Mouse (Mus musculus) ES-CJ7 (cell line): ENCODE measurements around the gene Ermap.

Source experiments
- DNase-seq: peaks from one replicate; pipeline ENCODE4 v3.0.0; 2011; ENCODE audit warnings: low read depth, low spot score

Ermap gene

DNA sequence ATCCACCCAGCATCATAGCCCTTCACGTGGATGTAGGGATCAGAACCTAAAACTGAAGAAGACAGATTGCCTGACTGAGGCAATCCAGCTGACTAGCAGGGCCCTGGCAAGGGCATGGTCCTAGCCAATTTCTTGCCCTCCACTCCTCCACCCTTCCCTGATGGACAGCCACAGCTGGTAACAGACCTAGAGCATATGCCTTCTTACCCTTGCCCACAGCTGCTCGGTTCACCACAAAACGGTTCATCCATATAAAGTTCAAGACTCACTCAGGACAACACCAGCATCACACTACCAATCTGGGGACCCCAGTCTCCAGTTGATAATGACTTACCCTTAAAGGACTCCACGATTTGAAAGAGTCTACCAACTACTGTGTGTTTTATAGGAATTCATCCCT, 4.0 kb downstream of the Ermap start:
- DNase-seq, result no peak

DNA sequence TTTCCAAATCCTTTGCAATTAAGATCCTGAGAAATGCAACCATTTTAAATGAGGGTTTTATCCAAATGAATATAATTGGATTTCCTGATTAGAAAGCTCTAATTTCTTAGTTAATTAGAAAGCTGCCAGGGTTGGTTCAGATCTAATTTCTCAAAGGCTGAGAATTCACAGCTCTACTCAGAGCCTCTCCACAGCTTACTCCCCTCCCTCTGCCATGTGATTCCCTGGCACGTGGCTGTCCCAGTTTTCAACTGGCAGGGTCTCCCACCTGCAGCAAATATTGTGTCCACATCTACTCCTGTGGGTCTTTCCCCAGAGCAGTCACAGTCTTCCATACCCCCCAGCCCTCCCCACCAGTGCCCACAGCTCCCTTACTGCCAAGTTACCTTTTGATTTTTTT, 6.3 kb downstream of the Ermap start:
- no peak for DNase-seq

DNA sequence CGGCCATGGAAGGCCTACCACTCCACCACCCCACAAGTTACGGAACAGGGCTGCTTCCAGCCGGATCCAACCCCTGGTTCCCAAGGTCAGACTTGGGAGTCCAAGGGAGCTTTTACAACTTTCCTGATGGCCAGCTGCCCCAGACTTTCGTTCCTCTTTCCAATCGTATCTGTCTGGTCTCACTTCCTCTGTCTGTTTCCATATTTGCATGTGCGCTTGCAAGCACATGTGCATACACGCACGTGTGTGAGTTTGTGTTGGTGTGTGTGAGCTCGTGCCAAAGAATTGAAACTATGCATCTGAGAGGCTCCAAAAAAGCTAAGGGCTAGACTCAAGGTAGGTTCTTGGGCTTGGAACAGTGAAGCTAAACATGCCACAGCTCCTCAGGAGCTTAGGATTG, 8.4 kb downstream of the Ermap start:
- no peak for DNase-seq

DNA sequence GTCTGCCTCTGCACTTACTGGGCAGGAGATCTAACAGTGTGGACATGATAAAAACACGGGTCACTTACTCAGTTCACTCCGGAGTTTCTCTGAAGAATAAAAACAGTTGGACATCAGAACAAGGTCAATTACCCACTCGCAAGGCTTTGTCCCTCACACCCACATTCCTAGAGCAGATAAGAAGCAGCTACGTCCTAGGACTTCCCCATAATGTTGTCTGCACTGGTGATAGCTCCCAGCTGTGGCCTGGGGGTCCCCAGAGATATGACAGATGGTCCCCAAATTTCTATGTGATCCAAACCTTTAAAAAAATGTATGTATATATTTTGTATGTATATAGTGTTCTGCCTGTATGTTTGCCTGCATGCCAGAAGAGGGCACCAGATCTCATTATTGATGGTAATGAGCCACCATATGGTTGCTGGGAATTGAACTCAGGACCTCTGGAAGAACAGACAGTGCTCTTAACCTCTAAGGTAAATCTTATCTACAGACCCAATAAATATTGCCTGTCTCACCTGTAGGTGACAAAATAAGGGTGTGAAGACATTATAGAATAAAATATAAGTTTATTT, 9.6 kb downstream of the Ermap start:
- no peak for DNase-seq

DNA sequence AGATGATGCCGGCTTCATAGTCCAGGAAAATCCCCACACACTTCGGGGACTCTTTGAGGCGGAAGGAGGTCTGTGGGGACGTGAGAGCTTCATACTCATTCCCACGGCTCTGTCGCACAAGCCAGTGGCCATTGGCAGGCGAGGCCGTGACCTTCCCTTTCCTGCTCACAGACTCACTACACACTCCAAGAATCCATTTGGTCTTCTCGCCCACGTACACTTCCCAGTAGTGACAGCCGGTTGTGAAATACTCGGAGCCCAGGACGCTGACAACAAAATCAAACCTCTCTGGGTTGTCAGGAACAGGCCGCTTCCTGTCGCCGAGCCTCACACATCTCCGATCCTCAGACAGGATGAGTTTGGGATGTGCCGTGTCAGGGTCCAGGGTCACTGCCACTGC, 11.5 kb downstream of the Ermap start:
- no peak for DNase-seq

DNA sequence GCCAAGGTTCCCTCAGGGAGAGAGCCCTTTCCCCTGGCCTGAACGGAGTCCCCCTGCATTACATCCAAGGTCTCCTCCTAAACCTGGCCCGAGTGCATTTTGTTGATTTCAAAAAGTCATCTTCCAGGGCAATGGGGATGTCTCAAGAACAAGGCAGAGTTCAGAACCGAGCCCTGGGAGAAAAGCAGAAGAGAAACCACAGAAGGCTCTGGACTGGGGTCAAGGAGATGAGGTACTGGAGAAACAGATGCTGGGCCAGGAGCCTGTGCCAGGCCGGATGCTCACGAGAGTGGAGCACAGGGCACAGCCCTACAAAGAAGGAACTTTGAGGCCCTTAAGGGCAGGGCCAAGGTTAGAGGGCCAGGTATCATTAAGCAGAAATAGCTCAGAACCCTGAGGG, 12.1 kb downstream of the Ermap start:
- no peak for DNase-seq

DNA sequence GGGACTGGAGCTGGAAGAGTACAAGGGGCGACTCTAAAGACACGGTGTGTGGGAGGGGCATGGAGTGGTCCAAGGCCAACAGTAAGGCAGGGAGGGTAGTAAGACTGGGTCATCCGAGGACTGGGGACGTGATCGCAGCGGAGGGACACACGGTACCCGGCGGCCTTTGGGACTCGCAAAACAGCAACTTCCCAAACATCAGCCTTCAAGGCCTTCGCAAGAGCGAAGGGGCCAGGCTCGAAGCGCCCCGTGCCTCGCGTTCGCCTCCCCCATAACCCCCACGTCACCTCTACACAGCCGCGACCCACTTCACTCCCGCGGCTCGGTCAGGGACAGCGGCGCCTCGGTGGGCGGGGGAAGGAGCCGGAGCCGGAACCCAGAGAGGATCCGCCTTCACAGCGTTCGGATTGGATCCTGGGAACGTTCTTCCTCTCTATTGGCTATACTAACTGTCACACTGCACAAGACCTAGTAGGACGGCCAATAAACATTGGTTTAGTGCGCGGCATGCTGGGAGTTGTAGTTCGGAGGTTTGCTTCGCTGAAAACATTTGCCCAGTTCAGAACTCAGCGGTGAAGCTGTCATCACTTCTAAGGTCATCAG, 15.9 kb downstream of the Ermap start, which contains the start of gene Zfp691:
Gene Zfp691 (minus strand): TSS at position 345 of the 603 bp plus-strand sequence.
- DNase-seq, result peak; percentile 96

DNA sequence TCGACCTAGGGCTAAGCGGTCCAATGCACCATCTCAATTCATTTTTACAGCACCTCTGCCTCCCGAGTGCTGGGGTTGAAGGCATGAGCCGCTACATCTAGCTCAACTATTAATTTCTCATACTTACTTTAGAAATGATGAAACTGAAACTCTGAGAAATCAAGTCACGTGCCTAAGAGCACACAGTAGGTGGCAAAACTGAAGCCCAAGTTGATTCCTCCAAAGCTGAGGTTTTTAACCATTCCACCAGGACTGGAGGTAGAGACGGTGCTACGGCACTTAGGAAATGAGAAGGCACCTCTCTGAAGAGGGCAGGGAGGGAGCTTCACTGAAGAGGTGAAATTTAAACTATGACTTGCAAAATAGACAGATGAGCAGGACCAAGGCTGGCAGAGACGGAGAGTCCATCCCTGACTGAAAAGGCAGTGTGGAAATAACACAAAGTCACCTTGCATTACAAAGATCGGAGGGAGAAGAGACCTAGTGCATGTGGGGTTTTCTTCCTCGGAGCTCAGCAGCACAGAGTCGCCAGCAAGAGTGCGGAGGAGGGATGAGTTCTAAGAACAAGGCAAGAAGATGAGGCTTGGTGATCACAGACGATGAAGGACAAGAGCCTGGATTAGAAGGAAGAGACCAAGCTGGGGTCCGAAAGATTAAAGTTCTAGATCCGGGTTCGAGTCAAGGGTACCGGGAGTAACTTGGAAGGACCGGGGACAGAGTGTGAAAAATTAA, 16.7 kb downstream of the Ermap start:
- no peak for DNase-seq

DNA sequence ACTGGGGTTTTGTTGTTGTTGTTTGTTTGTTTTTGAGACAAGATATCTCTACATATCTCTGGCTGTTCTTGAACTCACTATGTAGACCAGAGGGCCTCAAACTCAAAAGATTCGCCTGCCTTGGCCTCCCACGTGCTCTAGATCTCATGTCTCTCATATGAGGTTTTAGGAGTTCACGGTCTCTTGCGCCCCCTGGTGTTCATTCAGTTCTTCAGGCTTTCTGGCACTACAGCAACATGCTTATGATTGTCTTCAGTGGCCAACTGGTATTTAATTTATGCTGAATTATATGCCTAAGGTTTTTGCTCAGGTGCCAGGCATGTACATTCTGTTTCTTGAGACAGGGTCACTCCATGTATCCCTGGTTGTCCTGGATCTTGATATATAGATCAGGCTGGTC, 22.1 kb downstream of the Ermap start:
- peak; percentile 85 for DNase-seq

DNA sequence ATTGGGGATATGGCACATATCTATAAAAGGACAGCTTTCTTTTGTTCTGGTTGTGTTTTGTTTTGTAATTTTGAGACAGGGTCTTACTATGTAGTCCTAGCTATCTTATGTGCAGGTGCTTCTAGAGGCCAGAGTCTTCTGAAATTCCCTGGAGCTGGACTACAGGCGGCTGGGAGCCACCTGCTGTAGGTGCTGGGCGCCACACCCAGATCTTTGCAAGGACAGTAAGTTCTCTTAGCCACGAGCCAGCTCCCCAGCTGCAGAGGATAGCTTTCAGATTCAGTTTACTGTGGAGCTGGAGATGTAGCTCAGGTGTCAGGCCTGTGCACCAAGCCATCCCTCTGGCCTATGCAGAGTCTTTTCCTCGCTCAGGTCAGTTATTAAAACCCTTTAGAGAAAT, 22.7 kb downstream of the Ermap start:
- DNase-seq, result peak; percentile 46

DNA sequence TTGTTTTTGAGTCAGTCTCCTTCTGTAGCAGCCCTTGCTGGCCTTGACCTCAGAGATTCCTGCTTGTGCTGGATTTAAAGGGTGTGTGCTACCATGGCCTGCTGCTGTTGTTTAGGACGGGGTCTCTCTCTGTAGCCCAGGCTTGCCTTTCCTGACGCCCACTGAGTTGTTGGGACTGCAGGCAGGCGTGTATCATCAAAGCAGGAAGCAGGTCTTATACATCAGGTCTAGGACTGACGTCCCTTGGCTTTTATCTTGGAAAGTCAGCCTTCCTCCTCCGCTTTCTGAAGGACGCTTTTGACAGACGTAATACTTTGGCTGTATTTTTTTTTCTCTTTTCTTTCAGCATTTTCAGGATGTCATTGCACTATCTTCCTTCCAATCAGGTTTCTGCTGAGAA, 23.9 kb downstream of the Ermap start:
- DNase-seq, result peak; percentile 17

DNA sequence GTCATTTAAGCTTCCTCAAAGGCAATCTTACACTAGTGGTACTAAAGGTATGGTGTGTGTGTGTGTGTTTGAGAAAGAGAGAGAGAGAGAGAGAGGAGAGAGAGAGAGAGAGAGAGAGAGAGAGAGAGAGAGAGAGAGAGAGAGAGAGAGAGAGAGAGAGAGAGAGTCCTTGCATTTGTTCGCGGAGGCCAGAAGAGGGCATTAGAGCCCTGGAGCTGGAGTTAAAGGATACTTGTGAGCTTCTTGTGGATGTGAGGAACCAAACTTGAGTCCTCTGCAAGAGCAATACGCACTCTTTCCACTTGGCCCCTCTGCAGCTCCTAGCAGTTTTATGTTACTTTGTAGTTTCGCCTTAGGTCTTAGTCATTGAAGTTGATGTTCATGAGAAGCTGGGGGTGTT, 26.8 kb downstream of the Ermap start:
- DNase-seq, result peak; percentile 48

DNA sequence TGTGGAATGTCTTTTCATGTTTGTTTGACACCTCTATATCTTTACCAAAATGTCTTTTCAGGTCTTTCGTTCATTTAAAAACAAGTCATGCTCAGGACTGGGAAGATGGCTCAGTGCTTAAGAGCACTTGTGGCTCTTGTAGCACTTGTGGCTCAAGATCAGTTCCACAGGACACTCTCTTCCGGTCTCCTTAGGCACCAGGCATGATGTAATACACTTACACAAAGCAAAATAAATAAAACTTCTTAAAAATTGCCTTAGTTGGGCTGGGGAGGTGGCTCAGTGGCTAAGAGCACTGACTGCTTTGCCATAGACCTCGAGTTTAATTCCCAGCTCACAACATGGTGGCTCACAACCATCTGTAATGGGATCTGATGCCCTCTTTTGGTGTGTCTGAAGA, 28.5 kb downstream of the Ermap start:
- no peak for DNase-seq

DNA sequence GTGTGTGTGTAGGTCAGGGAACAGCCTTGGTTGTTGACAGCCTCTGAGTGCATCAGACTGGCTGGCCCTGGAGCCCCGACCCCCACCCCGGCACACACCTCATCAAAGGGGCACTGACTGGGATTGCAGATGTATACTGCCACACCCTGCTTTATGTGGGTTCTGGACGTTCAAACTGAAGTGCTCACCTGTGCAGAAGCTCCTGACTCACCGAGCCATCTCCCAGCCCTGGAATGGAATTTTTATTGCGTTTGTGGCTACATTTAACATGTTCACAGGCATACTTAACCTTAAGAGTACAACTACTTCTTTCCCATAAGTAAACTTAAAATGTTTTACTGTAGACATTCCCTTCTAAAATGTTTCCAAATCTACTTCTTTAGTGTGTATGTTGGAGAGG, 31.9 kb downstream of the Ermap start:
- DNase-seq, result no peak

DNA sequence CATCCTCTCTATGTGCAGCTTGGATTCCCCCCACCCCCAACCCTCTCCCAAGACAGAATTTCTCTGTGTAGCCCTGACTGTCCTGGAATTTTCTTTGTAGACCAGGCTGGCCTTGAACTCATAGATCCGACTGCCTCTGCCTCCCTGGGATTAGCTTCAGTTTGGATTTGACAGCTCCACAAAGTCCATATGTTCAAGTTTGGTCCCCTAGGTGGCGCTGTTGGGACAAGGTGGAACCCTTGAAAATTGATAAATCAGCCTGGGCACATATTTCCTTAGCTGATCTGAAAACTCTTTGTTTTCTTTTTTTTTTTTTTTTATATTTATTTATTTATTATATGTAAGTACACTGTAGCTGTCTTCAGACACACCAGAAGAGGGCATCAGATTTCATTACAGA, 32.6 kb downstream of the Ermap start:
- DNase-seq, result peak; percentile 69

DNA sequence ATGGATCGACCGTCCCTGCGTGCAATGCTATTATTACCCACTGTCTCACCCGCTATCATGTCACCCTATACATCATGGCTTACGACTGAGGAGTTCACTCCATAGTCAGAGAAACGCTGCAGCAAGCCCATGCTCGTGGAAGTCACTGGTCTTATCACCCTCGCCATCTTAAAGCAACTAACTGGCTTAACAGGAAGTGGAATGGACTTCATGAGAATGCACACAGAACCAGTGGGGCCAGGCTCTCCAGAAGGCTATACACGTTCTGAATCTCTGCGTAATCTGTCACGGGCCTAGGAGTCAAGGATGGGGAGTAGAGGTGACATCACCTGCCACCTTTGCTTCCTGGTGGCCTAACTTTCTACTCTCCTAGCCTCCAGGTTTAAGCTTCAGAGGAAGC, 41.1 kb downstream of the Ermap start:
- no peak for DNase-seq

DNA sequence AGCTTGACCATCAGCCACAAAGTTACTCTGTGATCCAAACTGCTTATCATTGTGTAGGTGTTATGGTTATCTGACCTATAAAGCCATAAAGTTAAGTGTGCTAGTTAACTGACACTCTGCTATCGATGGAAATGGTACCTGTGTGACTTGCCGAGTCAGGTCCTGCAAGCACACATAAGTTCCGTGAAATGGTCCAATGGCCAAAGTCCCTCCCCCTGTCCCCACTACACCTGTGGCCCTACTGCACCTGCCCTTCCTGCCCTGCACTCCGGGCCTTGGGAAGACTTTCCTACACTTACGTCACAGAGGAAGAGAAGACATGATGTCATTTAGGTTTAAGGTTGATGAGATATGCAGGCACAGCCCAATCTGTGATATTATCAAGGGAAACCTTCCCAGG, 42.5 kb downstream of the Ermap start:
- no peak for DNase-seq

DNA sequence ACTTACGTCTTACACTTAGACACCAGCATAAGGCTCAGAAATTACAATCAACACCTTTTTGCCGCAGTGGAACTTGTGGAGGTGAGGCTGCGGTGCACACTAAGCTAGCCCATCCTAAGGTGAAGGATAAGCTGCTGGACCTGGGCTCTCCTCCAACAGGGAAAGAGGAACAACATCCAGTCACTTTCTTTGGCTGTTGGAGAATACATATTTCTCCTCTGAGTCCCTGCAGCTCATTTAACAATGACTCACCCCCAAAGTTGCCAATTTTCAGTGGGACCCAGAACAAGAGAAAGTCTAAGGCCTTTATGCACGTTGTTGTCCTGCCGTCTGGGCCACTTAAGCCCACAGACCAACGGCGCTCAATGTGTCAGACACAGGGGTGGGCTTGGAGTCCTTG, 43.0 kb downstream of the Ermap start:
- no peak for DNase-seq

DNA sequence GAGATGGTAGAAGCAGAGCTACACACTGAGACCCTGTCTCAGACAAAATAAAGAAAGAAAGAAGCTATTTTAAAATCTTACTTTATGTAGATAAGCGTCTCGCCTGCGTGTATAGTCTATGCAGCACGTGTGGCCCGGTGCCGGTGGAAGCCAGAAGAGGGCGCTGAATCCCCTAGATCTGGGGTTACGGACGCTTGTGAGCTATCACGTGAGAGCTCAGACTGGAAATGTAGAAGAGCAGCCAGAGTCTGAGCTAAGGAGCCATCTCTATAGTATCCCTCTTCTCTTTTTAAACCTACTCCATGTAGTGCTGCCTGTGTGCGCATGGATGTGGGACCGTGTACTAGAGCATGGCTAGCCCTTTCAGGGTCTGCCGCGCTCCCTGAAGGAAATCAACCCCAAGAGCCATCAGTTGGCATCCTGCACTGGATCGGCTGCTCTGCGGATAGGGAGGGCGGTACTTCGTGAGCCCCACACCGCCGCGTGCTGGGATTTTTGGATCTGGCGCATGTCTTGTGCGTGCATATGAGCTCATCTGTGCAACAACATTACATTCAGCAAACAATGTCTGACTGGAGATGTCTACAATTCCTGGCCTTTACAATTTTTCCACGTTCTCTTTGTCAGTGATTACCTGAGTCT, 47.5 kb downstream of the Ermap start:
- DNase-seq, result peak; percentile 92

DNA sequence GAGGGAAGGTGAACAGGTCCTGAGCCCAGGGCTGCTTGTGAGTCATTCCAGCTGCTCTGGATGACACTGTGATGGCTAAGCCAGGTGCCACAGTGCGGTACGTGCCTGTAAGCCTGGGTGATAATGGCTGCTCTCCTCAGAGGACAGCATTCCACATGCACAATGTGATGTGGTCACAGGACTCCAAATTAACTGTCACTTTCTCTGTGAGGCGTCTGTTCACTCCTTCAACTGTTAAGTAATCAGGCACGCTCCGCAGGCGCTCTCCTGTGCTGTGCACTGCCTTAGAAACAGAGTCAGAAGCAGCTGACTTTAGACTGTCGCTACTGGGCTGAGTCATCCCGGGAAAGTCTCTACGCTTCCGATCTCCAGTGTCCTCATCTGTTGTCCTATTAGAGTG, 48.6 kb downstream of the Ermap start:
- DNase-seq, result peak; percentile 46

DNA sequence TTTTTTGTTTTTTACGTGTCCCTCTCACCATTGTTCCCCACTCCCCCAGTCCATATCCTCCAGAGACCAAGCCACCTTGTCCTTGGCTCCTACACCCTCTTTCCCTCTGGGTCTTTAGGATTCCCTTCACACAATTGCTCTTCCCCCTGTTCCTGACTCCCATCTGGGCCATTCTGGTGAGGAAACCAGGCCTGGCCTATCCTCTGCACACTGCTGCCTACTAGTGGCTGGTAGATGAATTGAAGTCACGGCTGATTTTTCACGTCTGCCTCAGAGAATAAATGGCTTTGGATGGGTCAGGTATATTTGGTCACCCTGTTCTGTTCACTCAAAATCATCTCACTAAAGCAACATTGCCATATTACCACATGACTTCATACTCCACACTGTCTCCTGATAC, 49.7 kb downstream of the Ermap start:
- peak; percentile 85 for DNase-seq

DNA sequence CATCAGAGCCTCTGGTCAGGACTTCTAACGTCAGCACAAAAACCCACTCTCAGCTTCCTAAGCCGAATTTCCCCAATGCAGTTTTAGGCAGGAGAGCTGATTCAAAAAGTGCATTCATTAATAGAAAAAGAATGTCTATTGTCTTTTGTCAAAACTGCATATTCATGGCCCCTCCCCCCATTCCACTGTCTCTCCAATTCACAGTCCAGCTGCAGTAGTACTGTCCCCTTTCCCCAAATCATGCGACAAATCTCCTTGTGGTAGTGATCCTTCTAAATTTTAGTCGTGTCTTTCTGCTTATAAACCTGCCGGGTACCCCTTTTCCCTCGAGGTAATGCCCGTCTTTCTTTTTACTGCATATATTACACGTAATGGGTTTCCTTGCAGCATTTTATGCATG, 51.0 kb downstream of the Ermap start:
- DNase-seq, result no peak

DNA sequence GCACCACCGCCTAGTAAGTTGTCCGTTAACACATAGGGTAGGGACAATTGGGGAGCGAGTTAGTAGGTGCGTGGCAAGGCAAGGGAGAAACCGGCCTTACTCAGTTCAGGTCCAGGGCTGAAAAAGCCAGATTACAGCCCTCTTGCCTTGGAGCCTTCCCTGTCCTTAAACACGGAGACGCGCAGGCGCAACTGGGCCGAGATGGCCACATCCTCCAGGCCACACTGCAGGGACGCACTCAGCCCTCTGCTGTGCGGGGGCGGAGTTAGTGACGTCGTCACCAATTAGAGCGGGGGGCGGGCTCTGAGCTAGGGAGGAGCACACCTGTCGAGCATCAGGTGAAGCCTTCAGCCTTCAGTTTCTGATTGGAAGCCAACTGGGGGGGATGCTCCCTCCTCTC, 51.6 kb downstream of the Ermap start:
- DNase-seq, result peak; percentile 91
